Comparison of ENCODE assay signal across 13 mouse cellular contexts in genomic region chr4:132404588-132404987, GRCm38 (mm10).
"Had no signal": no experiment of that assay in that cellular context is flagged by ENCODE, and none has a peak within 500 bp of the region (broad histone marks: within the 10 kb centered on the region; RNA-seq: fewer than 3 reads in every experiment).

No protein-coding gene starts in this region.

- H3K4me1 ChIP-seq: intestine, embryonic 15.5 days; limb, embryonic 10.5 days; midbrain, embryonic 13.5 days; neural tube, embryonic 12.5 days had no signal

- H3K27ac ChIP-seq: intestine, embryonic 15.5 days; left cerebral cortex, adult 2 months; limb, embryonic 10.5 days; liver, embryonic 15.5 days; midbrain, embryonic 13.5 days; neural tube, embryonic 12.5 days had no signal

- H3K4me3 ChIP-seq: intestine, embryonic 15.5 days; left cerebral cortex, adult 2 months; limb, embryonic 10.5 days; liver, embryonic 15.5 days; midbrain, embryonic 13.5 days; neural tube, embryonic 12.5 days had no signal

- H3K9ac ChIP-seq: intestine, embryonic 15.5 days; liver, embryonic 15.5 days; midbrain, embryonic 13.5 days had no signal

- ATAC-seq: intestine, embryonic 15.5 days; lung, postnatal 0 days; midbrain, embryonic 13.5 days had no signal

- DNase-seq: lung, adult 2 months; lung, postnatal 36 days; right cerebral cortex, postnatal 4 days; spleen, adult 18-20 months; thymus, postnatal 36 days had no signal

- H3K4me2 ChIP-seq: intestine, embryonic 15.5 days; liver, embryonic 11.5 days; liver, embryonic 15.5 days; midbrain, embryonic 13.5 days; neural tube, embryonic 12.5 days had no signal

- H3K9me3 ChIP-seq: intestine, embryonic 15.5 days; limb, embryonic 10.5 days; liver, embryonic 15.5 days; midbrain, embryonic 13.5 days; neural tube, embryonic 12.5 days had no signal

- H3K27me3 ChIP-seq: intestine, embryonic 15.5 days; liver, embryonic 15.5 days; midbrain, embryonic 13.5 days; neural tube, embryonic 12.5 days had no signal

- H3K36me3 ChIP-seq: intestine, embryonic 15.5 days; midbrain, embryonic 13.5 days; neural tube, embryonic 12.5 days had no signal
